9 mouse cellular contexts compared by ENCODE assay signal in genomic region chr5:95970845-95971244, GRCm38 (mm10). TPM values are rescaled to one million over a fixed set of nuclear protein-coding genes. Genes with fewer than 3 reads are reported as not detected.
A peak's percentile ranks its signal among the peaks of the same experiment; 100 is the strongest.
DNase-seq lines count a peak whose midpoint lies in the region; ATAC-seq and TF ChIP-seq lines count a peak whose summit lies in the region.
"Had no signal": no experiment of that assay in that cellular context is flagged by ENCODE, and none has a peak within 500 bp of the region (broad histone marks: within the 10 kb centered on the region; RNA-seq: fewer than 3 reads in every experiment).

No protein-coding gene starts in this region.

- no peak overlapping the region for H3K27ac ChIP-seq in liver, adult 2 months (replicated peaks; ENCODE audit: insufficient read depth, low read depth, low read length)
- no peak overlapping the region for H3K27ac ChIP-seq in liver, embryonic 12.5 days
- H3K27ac ChIP-seq in liver, embryonic 14.5 days: no peak overlapping the region
- H3K27ac ChIP-seq: limb, embryonic 13.5 days had no signal

- H3K36me3 ChIP-seq in liver, adult 2 months (ENCODE audit: control insufficient read depth, insufficient read depth, low read length): no peaks in the 10 kb centered on the region
- H3K36me3 ChIP-seq in liver, embryonic 12.5 days: no peaks in the 10 kb centered on the region
- no peaks in the 10 kb centered on the region for H3K36me3 ChIP-seq in liver, embryonic 14.5 days (replicated peaks; ENCODE audit: control insufficient read depth, insufficient read depth, low read depth)
- H3K36me3 ChIP-seq: limb, embryonic 13.5 days had no signal

- TF ChIP-seq CTCF in liver, adult 2 months (IDR thresholded peaks at IDR 0.05; ENCODE audit: low read depth, low read length): peak; percentile 41
- peak; percentile 45; the same call in 1 of the 2 replicates for TF ChIP-seq CTCF in liver, embryonic 14.5 days (IDR thresholded peaks at IDR 0.05; ENCODE audit: low read depth)

- TF ChIP-seq EP300 in liver, embryonic 14.5 days (IDR thresholded peaks at IDR 0.05; ENCODE audit: low read depth): no peak

- ATAC-seq in liver, embryonic 12.5 days: no peak
- ATAC-seq in liver, embryonic 14.5 days (ENCODE audit: insufficient read depth): no peak

- H3K4me3 ChIP-seq in liver, adult 2 months (ENCODE audit: insufficient read depth, low read depth, low read length): no peak overlapping the region
- H3K4me3 ChIP-seq in liver, embryonic 12.5 days: no peak overlapping the region
- H3K4me3 ChIP-seq in liver, embryonic 14.5 days (ENCODE audit: insufficient read depth in 1 of 2, low read depth in 2 of 2, low read length in 2 of 2): no peak overlapping the region
- H3K4me3 ChIP-seq: erythroblast, embryonic 14.5 days; limb, embryonic 13.5 days had no signal

- 35% methylated on average over 6 of the region's 6 CpGs for WGBS in liver, adult 2 months
- WGBS in liver, embryonic 12.5 days (ENCODE audit: insufficient replicate concordance): 23% methylated on average over 6 of the region's 6 CpGs
- WGBS in liver, embryonic 14.5 days (ENCODE audit: insufficient replicate concordance): 32% methylated on average over 6 of the region's 6 CpGs

- TF ChIP-seq POLR2A in liver, adult 2 months (IDR thresholded peaks at IDR 0.05; ENCODE audit: extremely low read depth, insufficient read depth, low read length): no peak

- H3K4me2 ChIP-seq in liver, embryonic 12.5 days: no peak overlapping the region
- no peak overlapping the region for H3K4me2 ChIP-seq in liver, embryonic 14.5 days (ENCODE audit: low read depth)
- H3K4me2 ChIP-seq: limb, embryonic 13.5 days had no signal

- no peaks in the 10 kb centered on the region for H3K4me1 ChIP-seq in liver, adult 2 months (ENCODE audit: control insufficient read depth, insufficient read depth, low read length)
- no peaks in the 10 kb centered on the region for H3K4me1 ChIP-seq in liver, embryonic 12.5 days
- no peaks in the 10 kb centered on the region for H3K4me1 ChIP-seq in liver, embryonic 14.5 days (replicated peaks; ENCODE audit: control insufficient read depth in 2 of 2, insufficient read depth in 2 of 2, low read length in 1 of 2)
- H3K4me1 ChIP-seq: limb, embryonic 13.5 days had no signal

- DNase-seq in liver, adult 2 months (ENCODE audit: extremely low read depth, low read depth, low spot score): peak; percentile 41
- peak; percentile 65 for DNase-seq in ZHBTc4 (ENCODE audit: low read depth, low spot score)
- DNase-seq in cerebellum, postnatal 36 days: peak; percentile 6 to 43
- peak; percentile 29 to 57 for DNase-seq in kidney, adult 8-10 months
- DNase-seq in liver, embryonic 14.5 days (ENCODE audit: low read depth in 3 of 3, low spot score in 3 of 3): peak in 1 of 3 experiments; percentile 9
- peak; percentile 71 for DNase-seq in right cerebral cortex, postnatal 4 days

- H3K27me3 ChIP-seq in liver, adult 2 months (ENCODE audit: control insufficient read depth, insufficient read depth, low read length): 0 out of 2 replicates have a peak, but pooled peaks cover 3% of the 10 kb centered on the region
- peaks cover 7% of the 10 kb centered on the region; the same call in 1 of the 2 replicates for H3K27me3 ChIP-seq in liver, embryonic 12.5 days (replicated peaks)
- no peaks in the 10 kb centered on the region for H3K27me3 ChIP-seq in liver, embryonic 14.5 days (ENCODE audit: control insufficient read depth, insufficient read depth, low read length)
- H3K27me3 ChIP-seq: limb, embryonic 13.5 days had no signal

- no peak overlapping the region for H3K9ac ChIP-seq in liver, adult 2 months (ENCODE audit: low read depth, low read length)
- no peak overlapping the region for H3K9ac ChIP-seq in liver, embryonic 12.5 days
- no peak overlapping the region for H3K9ac ChIP-seq in liver, embryonic 14.5 days (replicated peaks)
- H3K9ac ChIP-seq: limb, embryonic 13.5 days had no signal

- no peaks in the 10 kb centered on the region for H3K9me3 ChIP-seq in liver, embryonic 12.5 days (replicated peaks)
- H3K9me3 ChIP-seq in liver, embryonic 14.5 days (ENCODE audit: control insufficient read depth, low read length): no peaks in the 10 kb centered on the region
- H3K9me3 ChIP-seq: limb, embryonic 13.5 days had no signal

- H3K79me2 ChIP-seq in liver, adult 2 months (ENCODE audit: control insufficient read depth, insufficient read depth, low read length): no peaks in the 10 kb centered on the region

RNA-seq across cellular contexts. Expression of gene Cxcl13, which starts 14.1 kb away (rescaled TPM):
- 0.55 and 0.60 TPM in 2 replicates for total RNA-seq in liver, adult 2 months (2014; rRNA removed)
- polyA plus RNA-seq in liver, adult 2 months (2012; rRNA removed): 0.22 and 0.29 TPM in 2 replicates
- 0.14 and 0.45 TPM in 2 replicates for polyA plus RNA-seq in liver, embryonic 12.5 days (2016; fragmentation: Nextera tagmentation; extraction: Ambion mirVana)
- polyA plus RNA-seq in liver, embryonic 14.5 days (2012; rRNA removed): 0.02 and 0.03 TPM in 2 replicates
- 0.14 TPM in 1 of 2 replicates, not detected in the other for polyA plus RNA-seq in liver, embryonic 14.5 days (2014; fragmentation: Nextera tagmentation; extraction: Ambion mirVana)
- polyA plus RNA-seq: erythroblast, embryonic 14.5 days had no signal
